Mouse (Mus musculus): ENCODE results near the gene Yaf2.
A peak's percentile ranks its signal among the peaks of the same experiment; 100 is the strongest.
"Not testable (repeated sequence)": the region's sequence is repeated elsewhere in the genome, so short reads cannot be mapped to it uniquely, and the experiment has no call there.

Gene Yaf2

DNA sequence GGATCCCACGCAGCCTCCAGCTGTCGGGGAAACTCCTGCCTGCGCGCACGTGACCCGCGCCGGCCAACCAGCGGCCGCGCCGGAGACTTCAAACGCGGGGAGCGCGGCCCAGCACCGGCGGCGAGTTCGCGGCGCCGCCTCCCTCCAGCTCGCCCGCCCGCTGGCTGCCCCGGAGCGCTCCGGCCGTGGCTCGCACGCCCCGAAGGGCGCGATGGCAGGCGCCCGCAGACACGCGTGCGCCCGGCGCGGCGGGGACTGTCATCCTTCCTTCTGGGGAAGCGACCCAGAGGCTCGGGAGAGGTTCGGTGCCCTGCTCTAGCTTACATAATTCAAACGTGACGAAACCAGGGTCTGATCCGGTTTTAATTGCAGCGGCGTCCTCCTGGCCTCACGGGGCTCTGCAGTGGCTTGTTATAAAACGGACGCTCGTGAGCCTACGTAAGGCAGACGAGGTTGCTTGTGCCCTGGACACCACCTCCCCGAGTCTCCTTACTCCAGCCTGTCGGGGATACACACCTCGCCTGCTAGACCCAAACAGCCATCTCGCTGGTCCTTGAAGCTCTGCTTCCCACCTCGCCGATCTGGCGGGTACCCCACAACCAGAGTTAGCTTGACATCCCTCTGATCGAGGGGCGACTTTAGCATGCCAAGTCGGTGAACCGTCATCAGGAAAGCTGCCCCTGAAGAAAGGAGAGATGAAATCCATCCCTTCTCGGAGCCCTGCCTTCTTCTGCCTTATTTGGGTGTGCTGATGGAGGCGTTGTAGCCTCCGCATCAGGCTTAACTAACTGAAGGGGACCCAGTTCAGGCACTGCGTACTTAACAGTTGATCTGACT, at the start of gene Yaf2:
Yaf2 (minus strand) TSS at position 11 of the 837 bp plus-strand sequence.
- peak; percentile 91 for DNase-seq (ENCODE audit: low read depth)

DNA sequence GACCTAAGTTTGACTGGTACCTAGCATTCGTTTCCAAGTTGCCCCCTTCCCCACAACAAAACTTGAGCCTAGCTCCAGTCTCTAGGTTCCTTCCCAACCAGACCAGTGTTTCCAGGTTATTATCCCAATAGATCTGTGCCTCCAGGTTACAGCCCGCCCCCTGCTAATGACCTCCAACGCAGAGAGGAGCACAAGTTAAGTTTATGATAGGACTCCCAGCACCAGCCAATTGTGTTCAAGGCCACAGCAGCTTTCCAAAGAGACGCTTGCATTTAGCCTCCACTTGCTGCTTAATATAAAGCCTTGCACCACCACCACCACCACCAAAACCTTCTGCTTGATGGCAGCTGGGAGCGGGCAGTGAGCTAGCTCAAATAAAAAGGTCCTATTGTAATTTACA, 44.6 kb upstream of the Yaf2 start:
- DNase-seq (ENCODE audit: low read depth): no peak

DNA sequence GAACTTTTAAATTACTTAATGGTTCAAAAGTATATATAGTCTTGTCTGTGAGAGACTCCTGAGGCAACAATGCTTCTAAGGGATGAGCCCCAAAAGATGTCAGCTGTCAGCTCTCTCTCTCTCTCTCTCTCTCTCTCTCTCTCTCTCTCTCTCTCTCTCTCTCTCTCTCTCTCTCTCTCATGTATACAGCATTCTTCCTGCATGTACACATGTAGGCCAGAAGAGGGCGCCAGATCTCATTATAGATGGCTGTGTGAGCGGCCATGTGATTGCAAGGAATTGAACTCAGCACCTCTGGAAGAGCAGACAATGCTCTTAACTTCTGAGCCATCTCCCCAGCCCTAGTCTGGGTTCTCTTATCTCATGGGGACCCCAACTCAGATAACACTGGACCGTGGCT, 42.4 kb upstream of the Yaf2 start:
- peak; percentile 79 for DNase-seq (ENCODE audit: low read depth)

DNA sequence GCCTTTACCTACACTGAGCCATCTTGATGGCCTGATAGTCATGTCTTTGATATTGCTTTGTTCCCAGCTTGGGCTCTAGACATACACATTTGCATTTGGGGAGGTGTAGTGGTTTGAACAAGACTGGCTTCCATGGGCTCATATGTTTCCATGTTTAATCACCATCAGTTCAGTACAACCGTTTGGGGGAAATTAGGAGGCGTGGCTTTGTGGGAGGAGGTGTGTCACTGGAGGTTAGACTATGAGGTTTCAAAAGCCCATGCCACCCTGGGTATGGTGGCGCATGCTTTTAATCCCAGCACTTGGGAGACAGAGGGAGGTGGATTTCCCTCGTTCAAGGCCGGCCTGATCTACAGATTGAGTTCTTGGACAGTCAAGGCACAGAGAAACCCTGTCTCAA, 39.0 kb upstream of the Yaf2 start:
- DNase-seq (ENCODE audit: low read depth): peak; percentile 23

DNA sequence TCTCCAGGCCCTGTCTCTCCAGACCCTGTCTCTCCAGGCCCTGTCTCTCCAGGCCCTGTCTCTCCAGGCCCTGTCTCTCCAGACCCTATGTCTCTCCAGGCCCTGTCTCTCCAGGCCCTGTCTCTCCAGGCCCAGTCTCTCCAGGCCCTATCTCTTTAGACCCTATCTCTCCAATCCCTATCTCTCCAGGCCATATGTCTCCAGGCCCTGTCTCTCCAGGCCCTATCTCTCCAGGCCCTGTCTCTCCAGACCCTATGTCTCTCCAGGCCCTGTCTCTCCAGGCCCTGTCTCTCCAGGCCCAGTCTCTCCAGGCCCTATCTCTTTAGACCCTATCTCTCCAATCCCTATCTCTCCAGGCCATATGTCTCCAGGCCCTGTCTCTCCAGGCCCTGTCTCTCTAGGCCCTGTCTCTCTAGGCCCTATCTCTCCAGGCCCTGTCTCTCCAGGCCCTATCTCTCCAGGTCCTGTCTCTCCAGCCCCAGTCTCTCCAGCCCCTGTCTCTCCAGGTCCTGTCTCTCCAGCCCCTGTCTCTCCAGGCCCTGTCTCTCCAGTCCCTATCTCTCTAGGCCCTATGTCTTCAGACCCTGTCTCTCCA, 35.9 kb upstream of the Yaf2 start:
- DNase-seq (ENCODE audit: low read depth): not testable (repeated sequence)

DNA sequence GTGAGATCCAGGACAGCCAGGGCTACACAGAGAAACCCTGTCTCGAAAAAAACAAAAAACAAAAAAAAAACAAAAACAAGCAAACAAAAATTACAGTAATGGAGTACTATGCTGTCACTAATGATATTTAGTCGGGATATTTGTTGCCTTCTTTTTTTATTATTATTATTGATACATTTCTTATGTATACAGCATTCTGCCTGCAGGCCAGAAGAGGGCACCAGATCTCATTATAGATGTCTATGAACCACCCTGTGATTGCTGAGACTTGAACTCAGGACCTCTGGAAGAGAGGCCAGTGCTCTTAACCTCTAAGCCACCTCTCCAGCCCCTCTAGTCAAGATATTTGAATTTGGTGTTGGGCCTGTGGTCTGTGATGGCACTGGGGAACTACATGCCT, 35.1 kb upstream of the Yaf2 start:
- peak; percentile 22 for DNase-seq (ENCODE audit: low read depth)

DNA sequence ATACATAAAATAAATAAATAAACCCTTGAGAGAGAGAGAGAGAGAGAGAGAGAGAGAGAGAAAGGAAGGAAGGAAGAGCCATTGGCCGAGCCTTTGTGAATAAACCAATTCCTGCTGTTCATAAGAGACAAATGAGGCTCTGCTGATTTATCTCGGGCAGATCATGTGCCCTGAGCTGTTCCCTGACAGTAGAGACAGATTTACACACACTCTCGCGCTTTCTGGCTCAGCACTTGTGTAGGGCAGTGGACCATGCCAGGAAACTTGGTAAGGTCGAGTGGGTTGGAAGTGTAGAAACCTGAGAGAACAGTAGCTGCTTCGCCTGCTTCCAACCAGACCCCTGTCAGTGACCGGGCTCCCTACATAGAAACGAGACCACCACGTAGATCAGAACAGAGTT, 31.8 kb upstream of the Yaf2 start:
- no peak for DNase-seq (ENCODE audit: low read depth)

DNA sequence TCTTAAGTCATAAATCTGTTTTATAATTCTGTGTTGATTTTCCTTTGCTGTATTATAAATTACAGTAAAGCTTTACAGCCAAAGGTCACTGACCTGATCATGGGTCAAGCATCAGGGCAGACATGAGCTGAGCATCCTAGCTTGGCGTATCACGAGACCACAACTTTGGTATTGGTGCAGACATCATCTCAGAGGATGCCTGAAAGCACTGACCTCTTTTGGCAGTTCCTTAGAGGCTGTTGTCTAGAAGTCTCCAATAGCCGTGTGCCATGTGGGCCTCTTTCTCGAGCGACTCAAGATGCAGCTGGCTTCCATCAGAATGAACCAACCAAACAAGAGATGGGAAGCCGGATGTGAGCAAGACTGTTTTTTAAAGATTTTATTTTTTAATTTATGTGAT, 28.8 kb upstream of the Yaf2 start:
- no peak for DNase-seq (ENCODE audit: low read depth)

DNA sequence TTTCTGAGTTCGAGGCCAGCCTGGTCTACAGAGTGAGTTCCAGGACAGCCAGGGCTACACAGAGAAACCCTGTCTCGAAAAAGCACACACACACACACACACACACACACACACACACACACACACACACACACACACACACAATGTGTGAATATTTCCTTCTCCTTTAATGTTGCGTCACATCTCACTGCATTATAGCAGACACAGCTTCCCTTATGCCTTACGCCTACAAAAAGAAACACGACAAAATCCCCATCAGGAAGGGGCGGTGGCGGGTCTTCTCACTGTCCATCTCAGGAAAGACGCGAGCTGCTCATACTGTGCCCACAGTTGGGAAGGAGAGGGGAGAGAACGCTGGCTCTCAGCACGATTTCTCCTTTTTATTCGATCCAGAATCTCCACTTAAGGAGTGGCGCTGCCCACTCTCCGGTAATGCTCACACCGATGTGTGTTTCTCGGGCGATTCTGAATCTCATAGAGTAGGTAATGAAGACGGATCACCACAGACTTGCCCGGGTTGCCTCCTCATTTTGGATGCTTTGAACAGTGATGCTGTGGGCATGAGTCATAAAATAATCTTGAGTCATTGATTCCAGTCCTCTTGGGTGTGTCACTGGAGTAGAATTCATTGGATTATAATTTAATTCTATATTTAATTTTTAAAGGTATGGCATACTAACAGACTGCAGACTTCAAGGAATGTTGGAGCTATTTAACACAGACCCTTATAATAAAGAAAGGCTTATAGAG, 21.8 kb upstream of the Yaf2 start:
- no peak for DNase-seq (ENCODE audit: low read depth)

DNA sequence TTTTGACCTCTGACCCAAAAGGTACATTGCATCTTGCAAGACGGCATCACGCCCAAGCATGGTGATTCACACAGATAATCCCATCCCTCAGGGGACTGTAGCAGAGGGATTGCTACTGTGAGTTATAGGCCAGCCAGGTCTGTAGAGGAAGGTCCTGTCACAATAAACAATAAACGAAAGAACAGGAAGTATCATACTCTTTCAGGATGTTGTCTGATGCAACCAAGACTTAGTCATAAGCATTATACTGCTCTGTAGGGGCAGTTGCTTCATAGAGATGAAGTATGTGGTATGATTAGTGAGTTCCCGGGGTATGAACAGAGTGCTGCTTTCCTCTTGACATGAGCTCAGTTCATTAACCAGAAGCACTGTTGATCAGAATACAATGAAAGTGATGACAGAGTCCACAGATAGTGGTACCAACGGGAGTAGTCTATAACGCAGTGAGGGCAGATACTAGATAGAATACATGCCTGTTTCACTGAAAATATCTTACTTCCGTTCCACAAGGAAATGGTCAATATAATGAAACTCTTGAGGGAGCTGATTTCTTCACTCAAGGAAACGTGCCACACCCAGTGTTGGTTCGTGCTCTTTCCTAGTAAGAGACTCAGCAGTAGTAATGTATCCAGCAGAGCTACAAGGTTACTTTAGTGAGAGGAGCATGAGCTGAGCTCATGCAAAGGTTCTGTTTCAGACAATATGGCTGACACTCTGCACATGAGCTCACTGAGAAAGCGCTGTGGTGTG, 4.1 kb upstream of the Yaf2 start:
- DNase-seq (ENCODE audit: low read depth): no peak

DNA sequence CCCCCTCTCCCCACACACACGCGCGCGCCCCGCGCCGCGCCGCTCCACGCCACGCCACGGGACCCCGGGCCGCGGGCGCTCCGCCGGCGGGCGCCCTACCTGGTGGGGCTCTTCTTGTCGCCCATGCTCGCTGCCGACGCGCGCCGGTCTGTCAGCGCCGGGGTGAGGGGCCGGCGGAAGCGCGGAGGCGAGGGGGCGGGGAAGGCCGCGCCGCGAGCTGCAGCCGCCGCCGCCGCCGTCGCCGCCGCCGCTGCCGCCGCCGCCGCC, 144 bp downstream of the Yaf2 start:
- DNase-seq (ENCODE audit: low read depth): no peak

DNA sequence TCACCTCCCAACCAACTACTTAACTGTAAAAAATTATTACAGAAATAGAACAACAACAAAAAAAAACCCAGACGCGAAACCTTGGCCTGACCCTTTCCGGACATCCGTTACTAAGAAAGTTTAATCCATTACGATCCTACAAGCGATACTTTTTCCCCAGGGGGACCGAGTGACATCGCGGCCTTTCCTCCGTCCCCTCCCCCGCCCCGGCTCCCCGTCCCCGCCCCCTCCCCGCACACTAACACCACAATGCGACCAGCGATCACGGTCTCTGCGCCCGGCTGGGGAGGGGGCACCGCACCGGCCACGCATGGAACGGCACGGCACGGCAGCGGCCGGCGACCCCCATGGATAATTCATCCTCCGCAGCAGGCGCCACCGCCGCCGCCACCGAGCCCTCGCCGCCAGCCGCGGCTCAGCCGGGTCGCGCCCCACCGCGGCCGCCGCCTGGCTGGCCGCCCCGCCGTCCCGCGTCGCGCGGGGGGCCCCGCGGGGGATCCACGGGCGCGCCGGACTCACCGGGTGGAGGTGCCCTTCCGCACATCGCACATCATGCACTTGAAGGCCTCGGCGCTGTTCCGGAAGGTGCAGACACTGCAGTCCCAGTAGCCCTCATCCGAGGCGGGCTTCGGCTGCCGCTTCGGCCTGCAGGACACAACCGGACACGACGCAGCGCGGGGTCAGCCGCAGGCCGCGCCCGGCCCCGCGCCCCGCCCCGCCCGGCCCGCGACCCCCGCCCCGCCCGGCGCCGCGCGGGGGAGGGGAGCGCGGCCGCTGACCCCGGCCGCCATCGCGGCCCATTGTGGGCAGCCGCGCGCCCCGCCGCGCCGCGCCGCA, 696 bp downstream of the Yaf2 start:
- peak; percentile 62 for DNase-seq (ENCODE audit: low read depth)

DNA sequence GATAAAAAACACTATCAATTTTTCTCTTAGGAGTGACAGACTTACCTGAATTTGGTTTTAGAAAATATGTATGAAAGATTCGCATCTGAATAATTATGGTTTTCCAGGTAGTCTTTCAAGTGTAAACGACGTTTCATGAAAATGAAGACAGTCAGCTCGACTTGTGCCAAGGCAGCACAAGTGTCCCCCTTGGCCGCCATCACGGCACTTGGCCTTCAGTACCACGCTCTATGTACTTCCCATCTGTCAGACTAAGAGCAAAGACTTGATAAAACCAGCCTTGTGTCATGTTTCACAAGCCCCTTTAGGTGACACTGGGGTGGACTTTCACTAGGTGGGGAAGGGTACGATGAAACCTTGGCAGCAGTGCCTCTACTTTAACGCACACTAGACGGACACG, 5.5 kb downstream of the Yaf2 start:
- no peak for DNase-seq (ENCODE audit: low read depth)

DNA sequence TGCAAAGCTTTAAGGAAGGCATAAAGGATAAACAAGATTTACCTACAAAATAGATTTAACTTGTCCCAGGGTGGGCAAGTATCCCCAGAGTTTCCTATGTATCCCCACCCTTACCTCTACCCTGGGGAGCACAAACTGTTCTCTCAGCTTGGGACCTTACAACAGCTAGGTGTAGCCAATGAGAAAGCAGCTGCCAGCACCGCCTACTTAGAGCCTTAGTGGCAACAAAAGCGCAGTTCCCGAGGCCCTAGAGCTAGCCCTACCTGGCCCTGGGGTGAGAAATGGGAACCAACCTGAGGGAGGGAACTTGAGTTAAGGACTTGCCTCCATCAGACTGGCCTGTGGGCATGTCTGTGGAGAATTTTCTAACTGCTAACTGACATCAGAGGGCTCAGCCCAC, 9.5 kb downstream of the Yaf2 start:
- no peak for DNase-seq (ENCODE audit: low read depth)

DNA sequence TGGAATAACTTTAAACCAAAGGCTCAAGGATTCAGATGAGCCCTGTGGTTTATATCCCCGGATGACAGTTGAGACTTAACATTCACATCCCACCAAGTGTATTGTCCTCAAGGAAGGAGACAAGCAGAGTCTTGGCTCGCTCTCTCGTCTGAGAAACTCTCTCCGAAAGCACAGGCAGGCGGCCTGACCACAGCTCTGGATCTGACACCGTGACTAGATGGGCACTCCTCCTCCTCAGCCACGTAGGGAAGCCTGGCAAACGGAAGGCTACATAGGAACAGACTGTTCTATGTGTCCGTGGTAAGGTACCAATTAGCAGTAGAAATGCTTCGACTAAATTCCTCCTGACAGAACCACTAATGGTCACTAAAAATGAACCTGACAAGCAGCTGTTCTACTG, 10.1 kb downstream of the Yaf2 start:
- no peak for DNase-seq (ENCODE audit: low read depth)

DNA sequence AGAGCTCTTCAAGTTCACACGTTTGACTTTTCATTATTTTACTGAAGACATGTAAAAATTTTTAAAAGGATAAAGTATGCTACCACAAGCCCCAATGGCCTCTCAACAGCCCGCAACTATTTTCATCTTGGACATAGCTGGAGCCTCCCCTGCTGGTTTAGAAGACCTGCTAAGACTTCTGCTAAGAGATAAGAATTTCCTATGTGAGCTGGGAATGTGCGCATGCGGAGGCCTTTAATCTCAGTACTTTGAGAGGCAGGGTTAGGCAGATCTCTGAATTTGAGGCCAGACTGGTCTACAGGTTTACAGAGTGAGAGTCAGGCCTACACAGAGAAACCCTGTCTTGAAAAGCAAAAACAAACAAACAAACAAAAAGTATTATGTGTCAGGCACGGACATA, 11.4 kb downstream of the Yaf2 start:
- DNase-seq (ENCODE audit: low read depth): no peak

DNA sequence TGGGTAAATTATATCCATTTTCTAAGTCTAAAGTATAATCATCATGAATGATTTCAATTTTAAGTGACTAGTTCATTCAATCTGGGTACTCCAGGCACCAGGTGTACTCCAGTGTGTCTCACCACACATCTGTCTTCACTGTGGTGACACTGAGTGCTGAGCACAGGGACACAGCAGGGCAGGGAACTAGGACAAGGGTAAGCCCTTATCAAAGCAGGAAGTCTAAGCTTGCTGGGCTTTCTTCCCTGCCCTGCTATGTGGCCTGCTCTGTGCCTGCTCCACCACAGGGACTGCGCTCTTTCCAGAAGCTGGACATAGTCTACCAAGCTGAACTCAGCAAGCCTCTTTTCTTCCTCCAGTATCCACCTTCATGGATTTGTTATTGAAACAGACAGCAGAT, 18.0 kb downstream of the Yaf2 start:
- no peak for DNase-seq (ENCODE audit: low read depth)

DNA sequence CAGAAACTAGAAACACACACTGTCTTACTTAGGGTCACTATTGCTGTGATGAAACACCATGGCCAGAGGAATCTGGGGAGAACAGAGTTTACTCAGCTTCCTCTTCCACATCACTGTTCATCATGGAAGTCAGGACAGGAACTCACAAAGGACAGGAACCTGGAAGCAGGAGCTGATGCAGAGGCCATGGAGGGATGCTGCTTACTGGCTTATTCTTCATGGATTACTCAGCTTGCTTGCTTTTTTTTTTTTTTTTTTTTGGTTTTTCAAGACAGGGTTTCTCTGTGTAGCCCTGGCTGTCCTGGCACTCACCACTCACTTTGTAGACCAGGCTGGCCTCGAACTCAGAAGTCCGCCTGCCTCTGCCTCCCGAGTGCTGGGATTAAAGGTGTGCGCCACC, 26.4 kb downstream of the Yaf2 start:
- DNase-seq (ENCODE audit: low read depth): not testable (repeated sequence)

DNA sequence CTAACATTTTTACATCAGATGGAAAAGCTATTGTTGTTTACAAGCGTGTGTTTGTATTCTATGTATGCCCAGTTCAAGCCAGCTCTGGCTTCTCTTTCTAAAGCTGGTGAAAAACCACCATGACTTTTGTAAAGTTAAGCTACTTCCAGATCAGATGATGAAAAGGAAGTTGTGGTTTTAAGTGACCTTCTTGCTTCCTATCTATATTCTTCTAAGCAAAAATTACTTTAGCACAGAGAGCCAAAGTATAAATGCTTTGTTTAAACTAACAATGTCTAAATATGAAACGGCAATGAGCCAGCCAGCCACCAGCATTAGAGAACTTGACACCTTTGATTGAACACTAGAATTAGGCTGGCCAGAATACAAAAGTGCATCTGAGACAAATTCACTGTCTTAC, 38.5 kb downstream of the Yaf2 start:
- DNase-seq (ENCODE audit: low read depth): peak; percentile 60

DNA sequence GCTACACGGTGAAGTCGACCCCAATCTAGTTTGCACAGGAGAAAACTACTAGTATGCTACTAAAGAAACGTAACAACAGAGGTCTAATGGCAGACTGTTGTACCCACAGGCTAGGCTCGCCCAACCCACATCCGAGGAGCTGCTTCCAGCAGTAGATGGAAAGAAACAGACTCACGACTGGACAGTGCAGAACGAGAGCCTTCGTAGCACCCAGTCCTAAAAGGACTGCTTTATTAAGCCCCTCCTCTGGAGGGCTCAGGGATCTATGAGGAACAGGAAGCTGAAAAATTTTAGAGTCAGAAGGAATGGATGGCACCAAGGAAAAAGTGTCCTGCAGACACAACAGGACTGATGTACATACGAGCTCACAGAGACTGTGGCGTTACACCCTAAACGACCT, 42.3 kb downstream of the Yaf2 start:
- DNase-seq (ENCODE audit: low read depth): no peak

DNA sequence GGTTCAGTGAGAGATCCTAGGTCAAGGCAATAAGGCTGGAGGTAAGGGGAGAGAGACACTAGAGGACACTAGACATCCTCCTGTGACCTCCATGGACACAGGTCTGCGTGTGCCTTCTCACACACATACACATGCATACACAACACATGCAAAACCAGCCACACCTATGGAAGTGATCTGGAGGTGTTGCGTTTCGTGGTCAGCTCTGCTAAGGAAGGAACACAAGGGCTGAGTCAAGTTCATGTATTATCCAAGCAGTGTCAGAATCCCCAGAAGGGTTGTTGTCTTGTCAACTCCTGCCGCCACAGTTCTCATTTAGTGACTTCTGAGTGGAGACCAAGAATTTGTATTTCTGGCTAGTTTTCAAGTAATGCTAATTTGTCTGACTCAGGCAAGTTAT, 48.4 kb downstream of the Yaf2 start:
- no peak for DNase-seq (ENCODE audit: low read depth)

DNA sequence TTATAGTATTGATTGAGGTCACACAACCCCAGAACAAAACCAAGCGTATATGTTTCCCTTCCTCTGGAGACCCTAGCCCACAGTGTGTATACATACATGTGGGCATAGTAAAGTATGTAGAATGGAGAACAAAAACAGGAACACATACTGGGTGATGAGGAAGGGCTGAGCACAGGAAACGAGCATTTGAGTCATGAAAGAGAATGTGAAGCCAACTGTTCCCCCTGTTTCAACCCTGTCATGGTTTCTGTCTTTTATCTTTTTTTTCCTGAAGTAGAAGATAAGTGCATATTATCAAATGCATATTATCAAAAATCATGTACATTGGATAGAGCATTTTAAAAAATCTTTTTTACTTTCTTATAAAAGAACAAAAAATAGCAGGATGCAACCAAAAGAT, 49.1 kb downstream of the Yaf2 start:
- no peak for DNase-seq (ENCODE audit: low read depth)
